ENCODE assay signal across 19 mouse cellular contexts in genomic region chr6:48674291-48675058, GRCm38 (mm10). TPM values are rescaled to one million over a fixed set of nuclear protein-coding genes. Genes with fewer than 3 reads are reported as not detected.
A peak's percentile ranks its signal among the peaks of the same experiment; 100 is the strongest.
DNase-seq lines count a peak whose midpoint lies in the region; ATAC-seq and TF ChIP-seq lines count a peak whose summit lies in the region.
"Had no signal": no experiment of that assay in that cellular context is flagged by ENCODE, and none has a peak within 500 bp of the region (broad histone marks: within the 10 kb centered on the region; RNA-seq: fewer than 3 reads in every experiment).

No protein-coding gene starts in this region.

- no peak for TF ChIP-seq EP300 in lung, postnatal 0 days (IDR thresholded peaks at IDR 0.05)

- no peaks in the 10 kb centered on the region for H3K27me3 ChIP-seq in kidney, adult 2 months (replicated peaks; ENCODE audit: control insufficient read depth, insufficient read depth, low read length)
- no peaks in the 10 kb centered on the region for H3K27me3 ChIP-seq in lung, postnatal 0 days (replicated peaks; ENCODE audit: insufficient read depth, low read length)
- no peaks in the 10 kb centered on the region for H3K27me3 ChIP-seq in hindbrain, embryonic 13.5 days
- no peaks in the 10 kb centered on the region for H3K27me3 ChIP-seq in forebrain, embryonic 11.5 days (ENCODE audit: control insufficient read depth, insufficient read depth, low read length)
- H3K27me3 ChIP-seq: kidney, embryonic 15.5 days; limb, embryonic 13.5 days; Patski had no signal

- no peaks in the 10 kb centered on the region for H3K9me3 ChIP-seq in ES-E14 (ENCODE audit: control insufficient read depth, insufficient read depth, low read depth, low read length)
- H3K9me3 ChIP-seq in lung, postnatal 0 days (ENCODE audit: low read length): no peaks in the 10 kb centered on the region
- H3K9me3 ChIP-seq in hindbrain, embryonic 13.5 days: no peaks in the 10 kb centered on the region
- H3K9me3 ChIP-seq in forebrain, embryonic 11.5 days (ENCODE audit: control insufficient read depth, low read length): no peaks in the 10 kb centered on the region
- H3K9me3 ChIP-seq: forebrain, embryonic 10.5 days; kidney, embryonic 15.5 days; limb, embryonic 13.5 days had no signal

- H3K9ac ChIP-seq in ES-E14 (ENCODE audit: insufficient read depth, low read depth, low read length, poor library complexity, severe bottlenecking): no peak overlapping the region
- no peak overlapping the region for H3K9ac ChIP-seq in lung, postnatal 0 days (replicated peaks; ENCODE audit: low read depth)
- no peak overlapping the region for H3K9ac ChIP-seq in hindbrain, embryonic 13.5 days
- no peak overlapping the region for H3K9ac ChIP-seq in forebrain, embryonic 11.5 days (ENCODE audit: low read length)
- H3K9ac ChIP-seq: hindbrain, embryonic 14.5 days; kidney, embryonic 15.5 days; limb, embryonic 13.5 days had no signal

- H3K27ac ChIP-seq in kidney, adult 2 months (ENCODE audit: insufficient read depth, low read depth, low read length): peak overlapping the region; percentile 68; the same call in 1 of the 2 replicates
- H3K27ac ChIP-seq in ES-E14 (ENCODE audit: insufficient read depth, low read depth, low read length, poor library complexity, severe bottlenecking): no peak overlapping the region
- no peak overlapping the region for H3K27ac ChIP-seq in lung, postnatal 0 days (ENCODE audit: low read length)
- H3K27ac ChIP-seq in hindbrain, embryonic 13.5 days: no peak overlapping the region
- H3K27ac ChIP-seq in forebrain, embryonic 11.5 days (ENCODE audit: low read depth, low read length): no peak overlapping the region
- H3K27ac ChIP-seq: forebrain, embryonic 10.5 days; hindbrain, embryonic 14.5 days; kidney, embryonic 15.5 days; limb, embryonic 13.5 days had no signal

- no peak for TF ChIP-seq CTCF in kidney, adult 2 months (conservative IDR thresholded peaks at IDR 0.05; ENCODE audit: insufficient read depth, insufficient read length, low read depth, low read length)
- no peak for TF ChIP-seq CTCF in lung, postnatal 0 days (IDR thresholded peaks at IDR 0.05)

- peaks cover 9% of the 10 kb centered on the region; the same call in 1 of the 2 replicates for H3K4me1 ChIP-seq in kidney, adult 2 months (ENCODE audit: control insufficient read depth, insufficient read depth, low read length)
- peaks cover 4 to 14% of the 10 kb centered on the region in 2 experiments for H3K4me1 ChIP-seq in ES-E14 (ENCODE audit: control insufficient read depth in 2 of 2, insufficient read depth in 2 of 2, low read length in 2 of 2, poor library complexity in 1 of 2)
- no peaks in the 10 kb centered on the region for H3K4me1 ChIP-seq in lung, postnatal 0 days (ENCODE audit: insufficient read depth, low read depth, low read length)
- H3K4me1 ChIP-seq in hindbrain, embryonic 13.5 days (replicated peaks): 0 out of 2 replicates have a peak, but pooled peaks cover 3% of the 10 kb centered on the region
- H3K4me1 ChIP-seq in forebrain, embryonic 11.5 days (replicated peaks; ENCODE audit: control insufficient read depth, insufficient read depth, low read length): no peaks in the 10 kb centered on the region
- H3K4me1 ChIP-seq: limb, embryonic 13.5 days had no signal

- in situ Hi-C loops in ES-E14 (cut with MboI; ENCODE audit: low sequenced_read_pairs in 2 of 2, unreplicated experiment in 2 of 2): no loop called here

- 96% methylated on average over 9 of the region's 9 CpGs for WGBS in kidney, adult 2 months
- WGBS in lung, postnatal 0 days: 93% methylated on average over 9 of the region's 9 CpGs
- WGBS in hindbrain, embryonic 13.5 days: 95% methylated on average over 9 of the region's 9 CpGs
- WGBS in forebrain, embryonic 11.5 days: 95% methylated on average over 9 of the region's 9 CpGs

- no peak overlapping the region for H3K4me3 ChIP-seq in kidney, adult 2 months (ENCODE audit: insufficient read depth, low read depth, low read length)
- no peak overlapping the region for H3K4me3 ChIP-seq in ES-E14 (ENCODE audit: insufficient read depth in 1 of 2, low read depth in 1 of 2, low read length in 2 of 2, poor library complexity in 1 of 2, severe bottlenecking in 1 of 2)
- no peak overlapping the region for H3K4me3 ChIP-seq in lung, postnatal 0 days (ENCODE audit: low read depth, low read length)
- no peak overlapping the region for H3K4me3 ChIP-seq in hindbrain, embryonic 13.5 days
- no peak overlapping the region for H3K4me3 ChIP-seq in forebrain, embryonic 11.5 days (ENCODE audit: low read depth, low read length)
- H3K4me3 ChIP-seq: forebrain, embryonic 10.5 days; kidney, embryonic 15.5 days; limb, embryonic 13.5 days had no signal

- H3K36me3 ChIP-seq in kidney, adult 2 months (ENCODE audit: control insufficient read depth, insufficient read depth, low read length): no peaks in the 10 kb centered on the region
- H3K36me3 ChIP-seq in ES-E14 (ENCODE audit: control insufficient read depth, insufficient read depth, low read length, poor library complexity, severe bottlenecking): no peaks in the 10 kb centered on the region
- no peaks in the 10 kb centered on the region for H3K36me3 ChIP-seq in lung, postnatal 0 days (ENCODE audit: insufficient read depth, low read length)
- H3K36me3 ChIP-seq in hindbrain, embryonic 13.5 days: no peaks in the 10 kb centered on the region
- no peaks in the 10 kb centered on the region for H3K36me3 ChIP-seq in forebrain, embryonic 11.5 days (ENCODE audit: control insufficient read depth, insufficient read depth, low read length)
- H3K36me3 ChIP-seq: forebrain, embryonic 10.5 days; kidney, embryonic 15.5 days; limb, embryonic 13.5 days had no signal

- TF ChIP-seq POLR2A in kidney, adult 2 months (IDR thresholded peaks at IDR 0.05; ENCODE audit: low read depth, low read length): no peak

- H3K4me2 ChIP-seq in lung, postnatal 0 days (replicated peaks; ENCODE audit: low read depth, low read length): no peak overlapping the region
- no peak overlapping the region for H3K4me2 ChIP-seq in hindbrain, embryonic 13.5 days
- no peak overlapping the region for H3K4me2 ChIP-seq in forebrain, embryonic 11.5 days (ENCODE audit: low read depth, low read length, severe bottlenecking)
- H3K4me2 ChIP-seq: hindbrain, embryonic 14.5 days; kidney, embryonic 15.5 days; limb, embryonic 13.5 days had no signal

- peak; percentile 73 for DNase-seq in kidney, adult 2 months
- DNase-seq in kidney, postnatal 10 days: no peak
- peak; percentile 47 to 52 for DNase-seq in B cell, adult 2 months
- DNase-seq in ES-E14 (ENCODE audit: low read depth, low spot score): peak; percentile 12
- peak; percentile 65 for DNase-seq in naive thymus-derived CD4-positive, alpha-beta T cell, adult 2 months (ENCODE audit: low read depth)
- no peak for DNase-seq in lung, postnatal 0 days (ENCODE audit: low spot score)
- DNase-seq in forebrain, embryonic 11.5 days (ENCODE audit: low spot score): no peak
- DNase-seq: adrenal gland, adult 2 months; cerebellum, adult 2 months; lung, adult 2 months; midbrain, embryonic 14.5 days had no signal

- ATAC-seq in lung, postnatal 0 days: no peak
- no peak for ATAC-seq in hindbrain, embryonic 13.5 days (ENCODE audit: low FRiP score)
- no peak for ATAC-seq in forebrain, embryonic 11.5 days (replicated peaks; ENCODE audit: low FRiP score)
- ATAC-seq: Patski had no signal

TF ChIP-seq in ES-E14, 5 proteins besides CTCF, POLR2A, EP300 and RAD21:
- peak; percentile 85 for TF ChIP-seq ZNF384 (IDR thresholded peaks at IDR 0.05; ENCODE audit: low read depth, low read length)
- TF ChIP-seq HCFC1 (IDR thresholded peaks at IDR 0.05; ENCODE audit: borderline replicate concordance, insufficient read depth, low read length): no peak
- TF ChIP-seq CHD2 (IDR thresholded peaks at IDR 0.05; ENCODE audit: low read depth, low read length): no peak

RNA-seq across cellular contexts. Expression of gene Gimap9, which starts 1.5 kb away (rescaled TPM):
- polyA plus RNA-seq in kidney, adult 2 months (2012; rRNA removed): 6.8 and 10.1 TPM in 2 replicates
- total RNA-seq in ES-E14 (2012; rRNA removed): 2.9 and 3.4 TPM in 2 replicates
- polyA plus RNA-seq in lung, postnatal 0 days (2015; fragmentation: Nextera tagmentation; extraction: Ambion mirVana): 14.2 and 15.1 TPM in 2 replicates
- polyA plus RNA-seq in hindbrain, embryonic 13.5 days (2015; fragmentation: Nextera tagmentation; extraction: Ambion mirVana): 2.9 and 3.6 TPM in 2 replicates
- polyA plus RNA-seq in forebrain, embryonic 11.5 days (2014; fragmentation: Nextera tagmentation; extraction: Ambion mirVana): 3.1 and 3.3 TPM in 2 replicates

RNA-seq across cellular contexts. Expression of gene Gimap4, which starts 9.9 kb away (rescaled TPM):
- 27.5 and 44.3 TPM in 2 replicates for polyA plus RNA-seq in kidney, adult 2 months (2012; rRNA removed)
- total RNA-seq in ES-E14 (2012; rRNA removed): 0.26 and 0.67 TPM in 2 replicates
- 129 and 151 TPM in 2 replicates for polyA plus RNA-seq in lung, postnatal 0 days (2015; fragmentation: Nextera tagmentation; extraction: Ambion mirVana)
- polyA plus RNA-seq in hindbrain, embryonic 13.5 days (2015; fragmentation: Nextera tagmentation; extraction: Ambion mirVana): 1.7 and 2.2 TPM in 2 replicates
- 4.3 and 4.5 TPM in 2 replicates for polyA plus RNA-seq in forebrain, embryonic 11.5 days (2014; fragmentation: Nextera tagmentation; extraction: Ambion mirVana)

RNA-seq across cellular contexts. Expression of gene Gimap8, which starts 27.4 kb away (rescaled TPM):
- polyA plus RNA-seq in kidney, adult 2 months (2012; rRNA removed): 6.1 and 9.1 TPM in 2 replicates
- 0.11 and 0.22 TPM in 2 replicates for total RNA-seq in ES-E14 (2012; rRNA removed)
- polyA plus RNA-seq in lung, postnatal 0 days (2015; fragmentation: Nextera tagmentation; extraction: Ambion mirVana): 8.6 and 10.8 TPM in 2 replicates
- polyA plus RNA-seq in hindbrain, embryonic 13.5 days (2015; fragmentation: Nextera tagmentation; extraction: Ambion mirVana): 0.47 and 0.85 TPM in 2 replicates
- 0.16 and 0.31 TPM in 2 replicates for polyA plus RNA-seq in forebrain, embryonic 11.5 days (2014; fragmentation: Nextera tagmentation; extraction: Ambion mirVana)
- polyA plus RNA-seq: C2C12 had no signal

RNA-seq across cellular contexts. Expression of gene Gimap6, which starts 33.5 kb away (rescaled TPM):
- 14.2 and 24.0 TPM in 2 replicates for polyA plus RNA-seq in kidney, adult 2 months (2012; rRNA removed)
- total RNA-seq in ES-E14 (2012; rRNA removed): 0.36 TPM in 1 of 2 replicates, not detected in the other
- polyA plus RNA-seq in lung, postnatal 0 days (2015; fragmentation: Nextera tagmentation; extraction: Ambion mirVana): 75.4 and 91.2 TPM in 2 replicates
- 7.8 and 8.8 TPM in 2 replicates for polyA plus RNA-seq in hindbrain, embryonic 13.5 days (2015; fragmentation: Nextera tagmentation; extraction: Ambion mirVana)
- 7.1 and 8.7 TPM in 2 replicates for polyA plus RNA-seq in forebrain, embryonic 11.5 days (2014; fragmentation: Nextera tagmentation; extraction: Ambion mirVana)
- polyA plus RNA-seq: C2C12, Patski had no signal

RNA-seq across cellular contexts. Expression of gene Gm28053, which starts 43.9 kb away (rescaled TPM):
- polyA plus RNA-seq in kidney, adult 2 months (2012; rRNA removed): not detected in 2 replicates
- not detected in 2 replicates for total RNA-seq in ES-E14 (2012; rRNA removed)
- 2.2 and 6.0 TPM in 2 replicates for polyA plus RNA-seq in lung, postnatal 0 days (2015; fragmentation: Nextera tagmentation; extraction: Ambion mirVana)
- polyA plus RNA-seq in hindbrain, embryonic 13.5 days (2015; fragmentation: Nextera tagmentation; extraction: Ambion mirVana): 0.79 TPM in 1 of 2 replicates, not detected in the other
- 0.94 TPM in 1 of 2 replicates, not detected in the other for polyA plus RNA-seq in forebrain, embryonic 11.5 days (2014; fragmentation: Nextera tagmentation; extraction: Ambion mirVana)
- polyA plus RNA-seq: adrenal gland, adult 2 months; C2C12; embryonic facial prominence, embryonic 14.5 days; forebrain, embryonic 10.5 days; Patski had no signal

Comparison
In these comparisons a context has a peak if more than half of its experiments do, and no peak if none do; other contexts are left out.
1. DNase-seq: peak in kidney, adult 2 months (single experiment), B cell, adult 2 months (2 of 2), ES-E14 (single experiment) and naive thymus-derived CD4-positive, alpha-beta T cell, adult 2 months (single experiment); none in kidney, postnatal 10 days (single experiment), lung, postnatal 0 days (single experiment) and forebrain, embryonic 11.5 days (single experiment).